Mouse (Mus musculus) C2C12 (cell line): ENCODE results near the gene Camta1.

ENCODE experiments used
- CTCF ChIP-seq: IDR thresholded peaks from one replicate; pipeline ENCODE4 v1.5.1; 2011; ENCODE audit not compliant: control insufficient read depth, insufficient read depth, insufficient read length
- MAX ChIP-seq: IDR thresholded peaks from one replicate; pipeline ENCODE4 v1.6.1; 2011; ENCODE audit warnings: mild to moderate bottlenecking, control low read depth
- USF1 ChIP-seq: IDR thresholded peaks from one replicate; pipeline ENCODE4 v1.6.1; 2011; ENCODE audit warnings: low read depth, mild to moderate bottlenecking, control low read depth, moderate library complexity

DNA sequence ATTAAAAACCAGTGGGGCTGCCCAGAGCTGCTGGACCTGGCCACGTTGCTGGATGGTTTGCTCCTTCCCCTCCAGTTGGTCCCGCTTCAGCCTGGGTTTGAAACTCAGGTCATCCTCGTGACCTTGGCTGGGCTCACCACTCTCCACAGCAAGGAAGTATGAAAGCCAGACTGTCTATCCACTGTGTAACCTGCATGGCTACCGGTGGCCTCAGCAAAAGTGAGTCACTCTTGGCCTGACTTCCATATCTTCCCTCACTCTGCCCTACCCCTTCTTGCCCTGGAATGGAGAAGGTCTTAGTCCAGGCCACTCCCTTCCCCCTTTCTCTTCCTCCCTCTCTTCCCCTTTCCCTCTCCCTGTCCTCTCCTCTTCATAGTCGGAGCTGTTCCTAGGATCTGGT, 558.2 kb downstream of the Camta1 start:
- TF ChIP-seq CTCF (no peak), MAX (no peak), USF1 (no peak)
